Mouse (Mus musculus) bone marrow macrophage, adult 2 months (primary cell): ENCODE results near the gene Ddx43.

Experiments
- CTCF ChIP-seq: IDR thresholded peaks from 2 replicates; pipeline ENCODE4 v1.5.1; 2012; ENCODE audit warnings: low read depth, mild to moderate bottlenecking, low read length, moderate library complexity
- POLR2A ChIP-seq: IDR thresholded peaks from 2 replicates; pipeline ENCODE4 v1.6.1; 2012; ENCODE audit warnings: mild to moderate bottlenecking, low read depth, low read length, borderline replicate concordance

DNA sequence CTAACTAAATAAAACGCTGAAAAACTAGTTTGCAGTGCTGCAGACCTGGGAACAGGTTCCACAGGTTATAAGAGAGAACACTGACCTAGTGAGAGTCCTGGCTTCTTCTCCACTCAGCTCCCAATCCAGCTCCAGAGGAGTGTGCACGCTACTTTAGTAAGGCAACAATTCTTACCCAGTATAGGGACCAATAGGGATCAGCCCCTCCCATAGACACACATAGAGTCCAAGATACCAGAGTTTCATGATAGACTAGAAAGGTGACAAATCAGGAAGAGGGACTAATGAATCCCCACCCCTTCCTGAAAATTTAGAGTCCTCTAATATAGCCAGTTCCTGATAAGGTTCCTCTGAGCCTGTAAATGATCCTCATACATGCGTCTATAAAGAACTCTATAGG is 48.6 kb upstream of the Ddx43 start:
- TF ChIP-seq CTCF, result no peak
- no peak for TF ChIP-seq POLR2A
